Mouse (Mus musculus) testis, adult 2 months (tissue): ENCODE measurements around the gene Emsy.

Experiments used
- CTCF ChIP-seq: fragments of 200-500 bp; IDR thresholded peaks from 2 replicates; pipeline ENCODE4 v1.5.1; 2012; ENCODE audit warnings: low read depth, mild to moderate bottlenecking, inconsistent platforms, low read length, moderate library complexity; ENCODE audit not compliant: control insufficient read depth, insufficient read depth, insufficient replicate concordance
- POLR2A ChIP-seq: fragments of 200-500 bp; IDR thresholded peaks from 2 replicates; pipeline ENCODE4 v1.6.1; 2012; ENCODE audit warnings: low read depth, mild to moderate bottlenecking, inconsistent platforms, low read length, moderate library complexity; ENCODE audit not compliant: control insufficient read depth

GRCm38 (mm10) chr7:98665166-98665565 is 8.6 kb upstream of the Emsy start:
- TF ChIP-seq POLR2A (no peak), CTCF (no peak)
